Mouse (Mus musculus): ENCODE measurements around the gene Bpifa3. TPM values are rescaled to one million over a fixed set of nuclear protein-coding genes. Genes with fewer than 3 reads are reported as not detected.
"Not testable (repeated sequence)": the region's sequence is repeated elsewhere in the genome, so short reads cannot be mapped to it uniquely, and the experiment has no call there.

Gene Bpifa3
- polyA plus RNA-seq, 1 experiment: not detected

DNA sequence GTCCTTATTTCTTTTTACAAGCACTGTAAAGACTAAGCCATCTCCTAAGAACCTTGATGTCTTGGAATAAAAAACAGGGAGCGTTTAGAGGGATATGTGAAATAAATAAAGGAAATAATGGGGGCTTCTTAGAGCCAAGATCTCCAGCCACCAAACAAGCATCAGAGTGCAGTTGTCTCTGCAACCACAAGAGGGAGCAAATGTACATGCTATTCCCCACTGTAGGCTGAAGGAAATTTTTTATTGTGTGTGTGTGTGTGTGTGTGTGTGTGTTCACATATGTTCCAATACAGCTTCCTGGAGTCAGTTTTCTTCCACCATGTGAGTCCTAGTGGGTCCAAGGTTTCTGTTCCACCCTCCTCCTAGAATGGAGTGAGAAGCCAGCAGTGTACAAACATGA, 43.2 kb downstream of the Bpifa3 start:
- no peak for TF ChIP-seq CTCF (IDR thresholded peaks at IDR 0.05; ENCODE audit: borderline replicate concordance, insufficient read depth, low read length)
- TF ChIP-seq POLR2A (IDR thresholded peaks at IDR 0.05; ENCODE audit: low read depth, low read length): no peak
- no peak overlapping the region for H3K27ac ChIP-seq (ENCODE audit: insufficient read depth, low read length)

GRCm38 (mm10) chr2:154181900-154182299, 51.8 kb downstream of the Bpifa3 start:
- not testable (repeated sequence) for H3K4me1 ChIP-seq (ENCODE audit: control insufficient read depth, insufficient read depth, low read length); H3K27ac ChIP-seq (ENCODE audit: insufficient read depth, low read length); H3K4me3 ChIP-seq (ENCODE audit: insufficient read depth, low read length)

More for the DNA sequence above, 43.2 kb downstream of the Bpifa3 start:
- no peak overlapping the region for H3K4me3 ChIP-seq (ENCODE audit: insufficient read depth, low read length)
- no peaks in the 10 kb centered on the region for H3K4me1 ChIP-seq (ENCODE audit: control insufficient read depth, insufficient read depth, low read length)

DNA sequence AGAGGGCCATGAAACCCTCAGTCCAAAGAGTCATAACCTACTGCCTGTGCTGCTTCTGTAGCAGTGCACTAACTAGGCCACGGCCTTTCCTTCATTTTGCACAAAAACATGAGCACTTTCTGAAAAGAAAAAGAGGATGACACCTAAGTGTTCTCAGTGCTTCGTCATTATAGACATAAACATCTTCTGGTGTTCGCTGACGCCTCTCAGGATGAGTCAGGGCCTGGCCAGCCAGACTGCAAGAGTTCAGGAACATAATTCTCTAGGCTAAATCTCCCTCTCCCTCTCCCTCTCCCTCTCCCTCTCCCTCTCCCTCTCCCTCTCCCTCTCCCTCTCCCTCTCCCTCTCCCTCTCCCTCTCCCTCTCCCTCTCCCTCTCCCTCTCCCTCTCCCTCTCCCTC, 52.9 kb downstream of the Bpifa3 start:
- H3K27ac ChIP-seq (ENCODE audit: insufficient read depth, low read length); H3K4me3 ChIP-seq (ENCODE audit: insufficient read depth, low read length); H3K4me1 ChIP-seq (ENCODE audit: control insufficient read depth, insufficient read depth, low read length): not testable (repeated sequence)

GRCm38 (mm10) chr2:154185319-154185718, 55.2 kb downstream of the Bpifa3 start:
- H3K4me1 ChIP-seq (ENCODE audit: control insufficient read depth, insufficient read depth, low read length): no peaks in the 10 kb centered on the region
- no peak overlapping the region for H3K4me3 ChIP-seq (ENCODE audit: insufficient read depth, low read length)
- TF ChIP-seq POLR2A (IDR thresholded peaks at IDR 0.05; ENCODE audit: low read depth, low read length) (no peak), CTCF (IDR thresholded peaks at IDR 0.05; ENCODE audit: borderline replicate concordance, insufficient read depth, low read length) (no peak)
- H3K27ac ChIP-seq (ENCODE audit: insufficient read depth, low read length): no peak overlapping the region

- Histone ChIP-seq H3K27ac (ENCODE audit: insufficient read depth, low read length) (no peak overlapping the region), H3K4me3 (ENCODE audit: insufficient read depth, low read length) (no peak overlapping the region), H3K4me1 (ENCODE audit: control insufficient read depth, insufficient read depth, low read length) (no peaks in the 10 kb centered on the region)
- TF ChIP-seq POLR2A (IDR thresholded peaks at IDR 0.05; ENCODE audit: low read depth, low read length): no peak
- TF ChIP-seq CTCF (IDR thresholded peaks at IDR 0.05; ENCODE audit: borderline replicate concordance, insufficient read depth, low read length): no peak
Observed at GRCm38 (mm10) chr2:154185748-154186147, 55.6 kb downstream of the Bpifa3 start.

DNA sequence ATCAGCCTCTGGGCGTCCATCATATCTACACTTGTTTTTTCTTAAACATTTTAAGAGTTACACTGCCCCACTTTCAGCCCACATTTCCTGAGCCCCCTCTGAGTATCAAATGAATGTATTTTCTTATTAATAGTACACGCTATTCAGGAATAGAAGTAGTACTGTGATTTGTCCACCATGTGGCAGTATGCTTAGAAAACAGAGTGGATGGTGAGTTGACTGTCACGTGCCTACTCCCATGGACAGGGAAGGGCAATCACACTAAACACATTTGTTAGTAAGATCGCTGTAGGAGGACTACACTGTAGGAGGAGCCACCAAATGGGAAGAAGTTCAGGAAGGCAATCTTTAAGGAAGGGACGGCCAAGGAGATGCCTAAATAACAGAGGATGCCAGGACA, 57.3 kb downstream of the Bpifa3 start:
- TF ChIP-seq POLR2A (IDR thresholded peaks at IDR 0.05; ENCODE audit: low read depth, low read length): no peak
- no peak for TF ChIP-seq CTCF (IDR thresholded peaks at IDR 0.05; ENCODE audit: borderline replicate concordance, insufficient read depth, low read length)
- no peaks in the 10 kb centered on the region for H3K4me1 ChIP-seq (ENCODE audit: control insufficient read depth, insufficient read depth, low read length)
- no peak overlapping the region for H3K27ac ChIP-seq (ENCODE audit: insufficient read depth, low read length)
- no peak overlapping the region for H3K4me3 ChIP-seq (ENCODE audit: insufficient read depth, low read length)

Other genes with a start within 250 kb of the Bpifa3 start
- not detected in 2 replicates for gene Bpifb6, start 229.9 kb upstream of the Bpifa3 start, polyA plus RNA-seq (2011; ENCODE audit: insufficient read length, low read depth, missing spikeins)
- gene Bpifb3, start 212.1 kb upstream of the Bpifa3 start, polyA plus RNA-seq (2011; ENCODE audit: insufficient read length, low read depth, missing spikeins): not detected in 2 replicates
- not detected in 2 replicates for gene Bpifb4, start 192.1 kb upstream of the Bpifa3 start, polyA plus RNA-seq (2011; ENCODE audit: insufficient read length, low read depth, missing spikeins)
- gene Bpifa6, start 155.4 kb upstream of the Bpifa3 start, polyA plus RNA-seq (2011; ENCODE audit: insufficient read length, low read depth, missing spikeins): not detected in 2 replicates
- gene Bpifa2, start 122.1 kb upstream of the Bpifa3 start, polyA plus RNA-seq (2011; ENCODE audit: insufficient read length, low read depth, missing spikeins): not detected in 2 replicates
- gene Bpifa1, start 12.5 kb downstream of the Bpifa3 start, polyA plus RNA-seq (2011; ENCODE audit: insufficient read length, low read depth, missing spikeins): not detected in 2 replicates
- gene Bpifa5, start 32.3 kb downstream of the Bpifa3 start, polyA plus RNA-seq (2011; ENCODE audit: insufficient read length, low read depth, missing spikeins): not detected in 2 replicates
- gene Bpifb1, start 60.5 kb downstream of the Bpifa3 start, polyA plus RNA-seq (2011; ENCODE audit: insufficient read length, low read depth, missing spikeins): not detected in 2 replicates
- not detected in 2 replicates for gene Bpifb5, start 93.4 kb downstream of the Bpifa3 start, polyA plus RNA-seq (2011; ENCODE audit: insufficient read length, low read depth, missing spikeins)
- gene Bpifb9a, start 127.5 kb downstream of the Bpifa3 start, polyA plus RNA-seq (2011; ENCODE audit: insufficient read length, low read depth, missing spikeins): not detected in 2 replicates
- gene Bpifb9b, start 176.9 kb downstream of the Bpifa3 start, polyA plus RNA-seq (2011; ENCODE audit: insufficient read length, low read depth, missing spikeins): not detected in 2 replicates
- gene Cdk5rap1, start 242.7 kb downstream of the Bpifa3 start, polyA plus RNA-seq (2011; ENCODE audit: insufficient read length, low read depth, missing spikeins): 9.3 and 10.0 TPM in 2 replicates

All from embryonic fibroblast, embryonic 13.5 days (primary cell).